Mouse (Mus musculus): ENCODE results near the gene Lancl3. TPM values are rescaled to one million over a fixed set of nuclear protein-coding genes. Genes with fewer than 3 reads are reported as not detected.
"Not testable (repeated sequence)": the region's sequence is repeated elsewhere in the genome, so short reads cannot be mapped to it uniquely, and the experiment has no call there.

Gene Lancl3
- total RNA-seq, 2 experiments from 2014 or later: 4.8 to 6.9 TPM

GRCm38 (mm10) chrX:9257831-9258230, 58.1 kb downstream of the Lancl3 start:
- no peak for DNase-seq (ENCODE audit: low spot score in 2 of 2)

- DNase-seq (ENCODE audit: low spot score in 2 of 2): no peak
These were observed 59.6 kb downstream of the Lancl3 start for GRCm38 (mm10) chrX:9259267-9259666.

GRCm38 (mm10) chrX:9271112-9271511, 71.4 kb downstream of the Lancl3 start:
- DNase-seq (ENCODE audit: low spot score in 2 of 2): no peak

- DNase-seq (ENCODE audit: low spot score in 2 of 2): no peak
These were observed 72.3 kb downstream of the Lancl3 start for GRCm38 (mm10) chrX:9271947-9272459.

GRCm38 (mm10) chrX:9272460-9273361, 73.0 kb downstream of the Lancl3 start, which contains the start of gene Xk:
Gene Xk, plus strand, starts transcription at chrX:9272756.
- peak; percentile 5 to 35 for DNase-seq (ENCODE audit: low spot score in 2 of 2)

- DNase-seq (ENCODE audit: low spot score in 2 of 2): no peak
These were observed 73.8 kb downstream of the Lancl3 start for GRCm38 (mm10) chrX:9273377-9274002.

- no peak for DNase-seq (ENCODE audit: low spot score in 2 of 2)
These were observed 74.6 kb downstream of the Lancl3 start for GRCm38 (mm10) chrX:9274321-9274720.

- DNase-seq (ENCODE audit: low spot score in 2 of 2): not testable (repeated sequence)
These were observed 83.8 kb downstream of the Lancl3 start, which contains the start of gene H2al1m for GRCm38 (mm10) chrX:9283464-9283863. Gene H2al1m, plus strand, starts transcription at chrX:9283764.

- DNase-seq (ENCODE audit: low spot score in 2 of 2): not testable (repeated sequence)
These were observed 93.6 kb downstream of the Lancl3 start for GRCm38 (mm10) chrX:9293140-9293829.

- DNase-seq (ENCODE audit: low spot score in 2 of 2): no peak
These were observed 98.7 kb downstream of the Lancl3 start for GRCm38 (mm10) chrX:9298413-9298864.

GRCm38 (mm10) chrX:9302791-9303190, 103.1 kb downstream of the Lancl3 start:
- no peak for DNase-seq (ENCODE audit: low spot score in 2 of 2)

- no peak for DNase-seq (ENCODE audit: low spot score in 2 of 2)
These were observed 103.8 kb downstream of the Lancl3 start for GRCm38 (mm10) chrX:9303455-9303854.

- not testable (repeated sequence) for DNase-seq (ENCODE audit: low spot score in 2 of 2)
These were observed 116.8 kb downstream of the Lancl3 start for GRCm38 (mm10) chrX:9316457-9316856.

Other genes starting within 250 kb of the Lancl3 start
- gene Fthl17b, start 236.9 kb upstream of the Lancl3 start, total RNA-seq (2021): not detected
- not detected for gene Fthl17c, start 223.3 kb upstream of the Lancl3 start, total RNA-seq (2021)
- not detected for gene Fthl17d, start 213.1 kb upstream of the Lancl3 start, total RNA-seq (2021)
- gene Fthl17e, start 166.4 kb upstream of the Lancl3 start, total RNA-seq (2021): not detected
- not detected for gene Fthl17f, start 136.9 kb upstream of the Lancl3 start, total RNA-seq (2021)
- not detected for gene 4930402K13Rik, start 95.3 kb upstream of the Lancl3 start, total RNA-seq (2021)
- not detected for gene Gm14862, start 57.0 kb downstream of the Lancl3 start, total RNA-seq (2021)
- 10 to 100 TPM; 12.9 to 17.9 TPM for gene Xk, start 72.9 kb downstream of the Lancl3 start, total RNA-seq (2021)
- not detected for gene H2al1m, start 83.9 kb downstream of the Lancl3 start, total RNA-seq (2021)
- not detected for gene H2al1k, start 150.7 kb downstream of the Lancl3 start, total RNA-seq (2021)